Mouse (Mus musculus): ENCODE measurements at regions not wholly inside any gene's neighbourhood (a gene's known extent, or its start where the extent isn't known, plus 50 kb on each side); places are given as distances from the start of the nearest gene placed in this dataset.

GRCm38 (mm10) chr3:52929827-52930605, 87.0 kb downstream of the Cog6 start:
- Histone ChIP-seq H3K4me3 (ENCODE audit: insufficient read depth, low read length) (no peak overlapping the region), H3K27ac (ENCODE audit: insufficient read depth, low read depth, low read length) (no peak overlapping the region), H3K4me1 (ENCODE audit: control insufficient read depth, insufficient read depth, low read length) (peaks cover 5% of the 10 kb centered on the region; the same call in 1 of the 2 replicates)
- TF ChIP-seq POLR2A (IDR thresholded peaks at IDR 0.05; ENCODE audit: borderline replicate concordance, low read depth, low read length) (no peak), CTCF (IDR thresholded peaks at IDR 0.05; ENCODE audit: low read depth, low read length) (no peak)

GRCm38 (mm10) chr3:52927361-52927841, 89.6 kb downstream of the Cog6 start:
- no peak overlapping the region for H3K27ac ChIP-seq (ENCODE audit: insufficient read depth, low read depth, low read length)
- H3K4me3 ChIP-seq (ENCODE audit: insufficient read depth, low read length) = no peak overlapping the region
- peaks cover 12% of the 10 kb centered on the region for H3K4me1 ChIP-seq (ENCODE audit: control insufficient read depth, insufficient read depth, low read length)
- no peak for TF ChIP-seq POLR2A (IDR thresholded peaks at IDR 0.05; ENCODE audit: borderline replicate concordance, low read depth, low read length)
- TF ChIP-seq CTCF (IDR thresholded peaks at IDR 0.05; ENCODE audit: low read depth, low read length) = no peak

- Histone ChIP-seq H3K4me1 (ENCODE audit: control insufficient read depth, insufficient read depth, low read length) (peaks cover 12% of the 10 kb centered on the region), H3K27ac (ENCODE audit: insufficient read depth, low read depth, low read length) (no peak overlapping the region), H3K4me3 (ENCODE audit: insufficient read depth, low read length) (no peak overlapping the region)
- no peak for TF ChIP-seq POLR2A (IDR thresholded peaks at IDR 0.05; ENCODE audit: borderline replicate concordance, low read depth, low read length)
These were observed 90.5 kb downstream of the Cog6 start for GRCm38 (mm10) chr3:52926549-52926948.

GRCm38 (mm10) chr3:52925223-52925622, 91.8 kb downstream of the Cog6 start:
- TF ChIP-seq POLR2A (IDR thresholded peaks at IDR 0.05; ENCODE audit: borderline replicate concordance, low read depth, low read length) (no peak), CTCF (IDR thresholded peaks at IDR 0.05; ENCODE audit: low read depth, low read length) (no peak)
- H3K4me3 ChIP-seq (ENCODE audit: insufficient read depth, low read length) = no peak overlapping the region
- peaks cover 12% of the 10 kb centered on the region for H3K4me1 ChIP-seq (ENCODE audit: control insufficient read depth, insufficient read depth, low read length)
- H3K27ac ChIP-seq (ENCODE audit: insufficient read depth, low read depth, low read length) = no peak overlapping the region

DNA sequence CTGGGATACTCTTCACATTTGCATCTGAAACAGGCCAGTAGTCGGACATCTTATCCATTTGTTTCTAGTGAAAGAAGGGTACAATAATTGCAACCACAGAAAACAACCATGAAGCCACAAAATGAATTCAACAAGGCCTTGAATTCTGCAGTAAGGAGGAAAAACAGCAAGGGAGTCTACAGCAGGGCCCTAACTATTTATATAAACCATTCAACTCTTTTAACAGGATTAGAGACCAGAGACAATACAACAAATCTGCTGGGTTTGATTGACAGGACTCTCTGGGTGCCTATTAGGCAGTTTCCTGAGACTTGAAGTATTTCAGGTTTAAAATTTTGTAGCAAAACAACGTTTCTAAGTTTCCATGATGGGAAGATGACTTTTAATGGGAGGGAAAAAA, 92.4 kb downstream of the Cog6 start:
- TF ChIP-seq CTCF (IDR thresholded peaks at IDR 0.05; ENCODE audit: low read depth, low read length) = no peak
- TF ChIP-seq POLR2A (IDR thresholded peaks at IDR 0.05; ENCODE audit: borderline replicate concordance, low read depth, low read length) = no peak
- Histone ChIP-seq H3K4me3 (ENCODE audit: insufficient read depth, low read length) (no peak overlapping the region), H3K27ac (ENCODE audit: insufficient read depth, low read depth, low read length) (no peak overlapping the region)

GRCm38 (mm10) chr3:52923824-52924559, 93.0 kb downstream of the Cog6 start:
- H3K4me3 ChIP-seq (ENCODE audit: insufficient read depth, low read length) = no peak overlapping the region
- H3K4me1 ChIP-seq (ENCODE audit: control insufficient read depth, insufficient read depth, low read length) = peaks cover 7% of the 10 kb centered on the region
- TF ChIP-seq CTCF (IDR thresholded peaks at IDR 0.05; ENCODE audit: low read depth, low read length) = no peak
- TF ChIP-seq POLR2A (IDR thresholded peaks at IDR 0.05; ENCODE audit: borderline replicate concordance, low read depth, low read length) = no peak
- no peak overlapping the region for H3K27ac ChIP-seq (ENCODE audit: insufficient read depth, low read depth, low read length)

More for the DNA sequence above, 92.4 kb downstream of the Cog6 start:
- H3K4me1 ChIP-seq (ENCODE audit: control insufficient read depth, insufficient read depth, low read length) = peaks cover 7% of the 10 kb centered on the region

- TF ChIP-seq POLR2A (IDR thresholded peaks at IDR 0.05; ENCODE audit: borderline replicate concordance, low read depth, low read length) (no peak), CTCF (IDR thresholded peaks at IDR 0.05; ENCODE audit: low read depth, low read length) (no peak)
- peaks cover 7% of the 10 kb centered on the region for H3K4me1 ChIP-seq (ENCODE audit: control insufficient read depth, insufficient read depth, low read length)
- H3K27ac ChIP-seq (ENCODE audit: insufficient read depth, low read depth, low read length) = no peak overlapping the region
- H3K4me3 ChIP-seq (ENCODE audit: insufficient read depth, low read length) = no peak overlapping the region
These were observed 94.6 kb downstream of the Cog6 start for GRCm38 (mm10) chr3:52922411-52922810.

DNA sequence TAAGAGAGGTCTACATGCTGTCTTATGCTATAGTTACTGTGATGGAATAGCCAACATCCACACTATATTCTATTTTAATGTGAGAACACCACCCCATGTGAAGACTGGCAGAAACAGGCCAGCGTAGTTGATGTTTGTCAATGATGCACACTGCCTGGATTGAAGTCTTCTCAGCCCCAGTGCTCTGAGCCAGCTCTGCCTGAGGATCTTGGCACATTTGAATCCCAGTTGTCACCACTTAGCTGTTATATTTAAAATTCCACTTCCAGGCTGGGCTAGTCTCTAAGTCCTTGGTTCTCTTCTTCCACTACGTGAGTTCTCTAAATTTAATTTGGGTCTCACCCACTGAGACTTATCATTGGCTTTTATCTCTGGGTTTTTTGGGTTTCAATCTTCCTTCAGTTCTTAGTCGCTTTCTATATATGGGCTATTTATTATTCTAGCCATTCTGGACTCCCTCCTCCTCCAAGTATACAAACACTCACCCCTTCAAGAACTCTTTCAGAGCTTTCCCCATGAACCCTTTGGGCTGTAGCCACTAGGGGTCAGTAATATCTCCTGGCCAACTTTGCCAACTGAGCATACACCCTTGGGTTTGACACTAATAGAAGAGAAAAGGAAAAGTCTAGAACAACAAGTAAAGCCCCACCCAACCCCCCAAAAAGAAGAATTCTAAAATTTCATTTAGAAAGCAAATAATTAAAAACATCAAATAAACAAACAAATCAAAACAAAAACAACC, 110.0 kb downstream of the Cog6 start:
- TF ChIP-seq CTCF (IDR thresholded peaks at IDR 0.05; ENCODE audit: low read depth, low read length) (no peak), POLR2A (IDR thresholded peaks at IDR 0.05; ENCODE audit: borderline replicate concordance, low read depth, low read length) (no peak)
- Histone ChIP-seq H3K4me1 (ENCODE audit: control insufficient read depth, insufficient read depth, low read length) (no peaks in the 10 kb centered on the region), H3K4me3 (ENCODE audit: insufficient read depth, low read length) (no peak overlapping the region), H3K27ac (ENCODE audit: insufficient read depth, low read depth, low read length) (no peak overlapping the region)

- Histone ChIP-seq H3K4me1 (ENCODE audit: control insufficient read depth, insufficient read depth, low read length) (no peaks in the 10 kb centered on the region), H3K27ac (ENCODE audit: insufficient read depth, low read depth, low read length) (no peak overlapping the region), H3K4me3 (ENCODE audit: insufficient read depth, low read length) (no peak overlapping the region)
- TF ChIP-seq CTCF (IDR thresholded peaks at IDR 0.05; ENCODE audit: low read depth, low read length) = no peak
- TF ChIP-seq POLR2A (IDR thresholded peaks at IDR 0.05; ENCODE audit: borderline replicate concordance, low read depth, low read length) = no peak
These were observed 113.0 kb downstream of the Cog6 start for GRCm38 (mm10) chr3:52904028-52904427.

Data from bone marrow macrophage, adult 2 months (primary cell).